Mouse (Mus musculus): ENCODE data around the gene Galntl6. TPM values are rescaled to one million over a fixed set of nuclear protein-coding genes. Genes with fewer than 3 reads are reported as not detected.

Galntl6 gene
- polyA plus RNA-seq, 1 experiment, result not detected

DNA sequence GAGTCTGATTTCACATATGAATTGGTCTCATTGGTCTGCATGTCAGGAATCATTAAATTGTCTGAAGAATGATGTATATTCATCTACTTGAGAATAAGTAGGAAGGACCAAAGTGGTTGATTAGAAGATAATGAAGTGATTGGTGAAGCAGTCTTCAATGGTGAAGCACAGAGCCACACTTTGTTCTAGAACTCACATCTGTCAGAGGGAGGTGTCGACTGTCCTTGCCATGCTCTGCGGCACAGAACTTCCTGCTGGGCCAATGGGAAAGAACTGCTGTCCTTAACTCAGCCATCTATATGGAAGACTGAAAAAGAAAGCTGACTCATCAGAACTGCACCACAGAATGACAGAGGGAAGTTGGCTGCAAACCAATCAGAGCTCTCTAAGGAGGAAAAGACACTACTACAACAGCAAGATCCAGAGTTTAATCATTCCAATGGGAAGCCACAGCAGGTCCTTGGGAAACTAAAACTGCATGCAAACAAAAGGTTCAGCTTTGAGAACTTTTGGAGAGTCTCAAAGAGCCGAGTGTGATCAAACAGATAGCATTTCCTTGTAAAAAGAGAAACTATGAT, 992.0 kb downstream of the Galntl6 start:
- no peak for DNase-seq (ENCODE audit: low read depth in 1 of 2, low spot score in 2 of 2)
- H3K4me3 ChIP-seq (ENCODE audit: extremely low read depth, insufficient read depth, insufficient read length), result no peak overlapping the region
- no peaks in the 10 kb centered on the region for H3K36me3 ChIP-seq (ENCODE audit: control insufficient read depth, insufficient read depth, low read length)
- no peak overlapping the region for H3K27ac ChIP-seq (ENCODE audit: insufficient read depth, low read length)
- no peaks in the 10 kb centered on the region for H3K4me1 ChIP-seq (ENCODE audit: control insufficient read depth, insufficient read depth, insufficient read length)
- 64% methylated on average over 3 of the region's 3 CpGs for WGBS
- H3K27me3 ChIP-seq (ENCODE audit: control insufficient read depth, insufficient read depth, low read length), result no peaks in the 10 kb centered on the region
- no peak for TF ChIP-seq CTCF (IDR thresholded peaks at IDR 0.05; ENCODE audit: extremely low read depth, insufficient read depth, insufficient read length, insufficient replicate concordance)
- no peak for TF ChIP-seq POLR2A (IDR thresholded peaks at IDR 0.05; ENCODE audit: low read depth, low read length)

DNA sequence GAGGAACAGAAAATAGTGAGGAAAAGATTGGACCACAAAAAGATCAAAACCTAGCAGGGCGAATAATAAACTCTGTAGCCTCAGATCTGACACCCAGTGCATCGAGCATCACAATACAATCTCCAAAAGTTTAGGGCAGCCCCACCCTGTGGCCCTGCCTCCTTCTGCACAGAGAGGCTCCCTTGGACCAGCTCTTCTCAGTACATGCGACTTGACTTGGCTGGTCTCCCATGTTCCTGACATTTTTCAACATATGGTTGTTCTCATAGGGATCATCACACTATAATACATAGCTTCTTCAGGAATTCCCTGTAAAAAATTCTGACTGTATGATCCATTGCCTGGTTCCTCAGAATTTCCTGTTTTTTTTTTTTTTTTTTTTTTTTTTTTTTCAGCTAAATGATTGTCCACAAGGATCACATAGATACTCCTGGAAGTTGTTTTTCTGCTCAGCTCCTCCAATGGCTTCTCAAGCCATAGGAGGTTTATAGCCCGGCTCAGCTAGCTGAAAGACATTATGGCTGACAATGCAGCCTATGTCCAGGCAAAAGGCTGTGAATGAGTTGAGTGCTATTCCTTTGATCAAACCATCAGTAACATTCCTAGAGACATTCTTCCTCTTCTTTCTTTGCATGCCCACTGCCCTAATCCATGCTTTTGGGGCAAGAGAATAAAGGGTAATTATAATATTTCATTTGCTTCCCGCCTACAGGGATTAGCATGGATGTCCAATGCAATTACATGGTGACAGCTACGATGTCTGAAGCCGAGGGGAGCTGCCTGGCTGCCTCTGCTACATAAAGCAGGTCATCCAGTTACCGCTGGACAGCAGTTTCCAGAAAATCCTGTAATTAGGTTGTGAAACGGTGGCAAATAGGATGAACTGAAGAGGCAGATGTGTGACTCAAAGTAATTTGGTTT, 993.5 kb downstream of the Galntl6 start:
- no peak overlapping the region for H3K27ac ChIP-seq (ENCODE audit: insufficient read depth, low read length)
- WGBS, result 82% methylated on average over 9 of the region's 9 CpGs
- H3K27me3 ChIP-seq (ENCODE audit: control insufficient read depth, insufficient read depth, low read length), result no peaks in the 10 kb centered on the region
- DNase-seq (ENCODE audit: low read depth in 1 of 2, low spot score in 2 of 2), result no peak
- TF ChIP-seq CTCF (IDR thresholded peaks at IDR 0.05; ENCODE audit: extremely low read depth, insufficient read depth, insufficient read length, insufficient replicate concordance) (no peak), POLR2A (IDR thresholded peaks at IDR 0.05; ENCODE audit: low read depth, low read length) (no peak)
- no peaks in the 10 kb centered on the region for H3K4me1 ChIP-seq (ENCODE audit: control insufficient read depth, insufficient read depth, insufficient read length)
- no peak overlapping the region for H3K4me3 ChIP-seq (ENCODE audit: extremely low read depth, insufficient read depth, insufficient read length)
- H3K36me3 ChIP-seq (ENCODE audit: control insufficient read depth, insufficient read depth, low read length), result no peaks in the 10 kb centered on the region

DNA sequence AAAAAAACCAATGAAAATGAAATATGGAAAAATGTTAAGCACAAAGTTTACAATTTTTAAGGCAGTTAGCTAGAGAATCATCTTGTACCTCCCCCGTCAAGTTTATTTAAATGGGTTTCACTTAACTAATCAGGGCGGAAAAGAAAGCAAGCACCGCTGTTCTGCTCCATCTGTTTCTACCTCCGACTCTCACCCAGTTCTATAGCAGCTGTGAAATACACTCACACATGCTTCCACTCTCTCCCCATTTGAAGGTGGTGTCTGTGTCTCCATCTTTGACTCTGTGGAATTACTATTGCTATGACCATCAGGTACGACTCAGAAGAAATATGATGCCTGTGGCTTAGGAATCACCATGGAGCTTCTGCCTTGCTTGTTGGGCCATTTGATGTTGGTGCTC, 1019.1 kb downstream of the Galntl6 start:
- Histone ChIP-seq H3K4me3 (ENCODE audit: extremely low read depth, insufficient read depth, insufficient read length) (no peak overlapping the region), H3K4me1 (ENCODE audit: control insufficient read depth, insufficient read depth, insufficient read length) (no peaks in the 10 kb centered on the region), H3K27me3 (ENCODE audit: control insufficient read depth, insufficient read depth, low read length) (no peaks in the 10 kb centered on the region), H3K36me3 (ENCODE audit: control insufficient read depth, insufficient read depth, low read length) (no peaks in the 10 kb centered on the region), H3K27ac (ENCODE audit: insufficient read depth, low read length) (no peak overlapping the region)
- WGBS, result 91% methylated on average over 5 of the region's 5 CpGs
- no peak for DNase-seq (ENCODE audit: low read depth in 1 of 2, low spot score in 2 of 2)
- TF ChIP-seq POLR2A (IDR thresholded peaks at IDR 0.05; ENCODE audit: low read depth, low read length) (no peak), CTCF (IDR thresholded peaks at IDR 0.05; ENCODE audit: extremely low read depth, insufficient read depth, insufficient read length, insufficient replicate concordance) (no peak)

DNA sequence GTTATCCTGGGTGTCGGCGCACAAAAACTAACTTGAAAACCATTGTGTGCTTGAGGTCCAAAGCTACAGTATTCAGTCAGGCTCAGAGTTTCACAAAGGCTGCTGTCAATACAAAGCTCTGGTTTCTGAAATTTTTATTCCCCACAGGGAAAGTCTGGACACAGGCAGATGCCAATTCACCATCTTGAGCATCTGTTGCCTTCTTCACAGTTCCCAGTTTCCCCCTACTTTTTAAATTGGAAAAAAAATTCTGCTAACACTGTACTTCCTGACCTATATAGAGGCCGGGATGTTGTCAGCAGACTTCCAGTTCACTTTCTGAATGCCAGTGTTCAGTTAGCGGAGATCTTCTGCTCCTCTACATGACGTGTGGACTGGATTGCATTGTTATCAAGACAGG, 1020.3 kb downstream of the Galntl6 start:
- TF ChIP-seq CTCF (IDR thresholded peaks at IDR 0.05; ENCODE audit: extremely low read depth, insufficient read depth, insufficient read length, insufficient replicate concordance) (no peak), POLR2A (IDR thresholded peaks at IDR 0.05; ENCODE audit: low read depth, low read length) (no peak)
- WGBS, result 82% methylated on average over 5 of the region's 5 CpGs
- Histone ChIP-seq H3K4me1 (ENCODE audit: control insufficient read depth, insufficient read depth, insufficient read length) (no peaks in the 10 kb centered on the region), H3K27me3 (ENCODE audit: control insufficient read depth, insufficient read depth, low read length) (no peaks in the 10 kb centered on the region), H3K4me3 (ENCODE audit: extremely low read depth, insufficient read depth, insufficient read length) (no peak overlapping the region), H3K36me3 (ENCODE audit: control insufficient read depth, insufficient read depth, low read length) (no peaks in the 10 kb centered on the region), H3K27ac (ENCODE audit: insufficient read depth, low read length) (no peak overlapping the region)
- DNase-seq (ENCODE audit: low read depth in 1 of 2, low spot score in 2 of 2), result no peak

DNA sequence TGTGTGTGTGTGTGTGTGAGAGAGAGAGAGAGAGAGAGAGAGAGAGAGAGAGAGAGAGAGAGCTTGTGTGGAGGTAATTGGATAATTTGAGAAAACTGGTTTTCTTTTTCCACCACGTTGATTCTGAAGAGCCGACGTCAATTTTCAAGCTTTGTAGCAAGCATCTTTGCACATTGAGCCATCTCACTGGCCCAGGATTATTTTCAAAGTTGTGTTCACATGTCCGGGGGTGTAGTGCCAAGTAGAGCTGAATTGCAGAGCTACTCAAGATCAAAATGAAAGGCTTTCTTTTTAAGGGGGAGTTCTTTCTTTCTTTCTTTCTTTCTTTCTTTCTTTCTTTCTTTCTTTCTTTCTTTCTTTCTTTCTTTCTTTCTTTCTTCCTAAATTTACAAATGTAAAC, 1022.3 kb downstream of the Galntl6 start:
- WGBS, result 86% methylated on average over 4 of the region's 4 CpGs
- Histone ChIP-seq H3K27ac (ENCODE audit: insufficient read depth, low read length) (no peak overlapping the region), H3K4me3 (ENCODE audit: extremely low read depth, insufficient read depth, insufficient read length) (no peak overlapping the region), H3K36me3 (ENCODE audit: control insufficient read depth, insufficient read depth, low read length) (no peaks in the 10 kb centered on the region), H3K4me1 (ENCODE audit: control insufficient read depth, insufficient read depth, insufficient read length) (no peaks in the 10 kb centered on the region), H3K27me3 (ENCODE audit: control insufficient read depth, insufficient read depth, low read length) (no peaks in the 10 kb centered on the region)
- no peak for DNase-seq (ENCODE audit: low read depth in 1 of 2, low spot score in 2 of 2)
- no peak for TF ChIP-seq POLR2A (IDR thresholded peaks at IDR 0.05; ENCODE audit: low read depth, low read length)
- no peak for TF ChIP-seq CTCF (IDR thresholded peaks at IDR 0.05; ENCODE audit: extremely low read depth, insufficient read depth, insufficient read length, insufficient replicate concordance)

DNA sequence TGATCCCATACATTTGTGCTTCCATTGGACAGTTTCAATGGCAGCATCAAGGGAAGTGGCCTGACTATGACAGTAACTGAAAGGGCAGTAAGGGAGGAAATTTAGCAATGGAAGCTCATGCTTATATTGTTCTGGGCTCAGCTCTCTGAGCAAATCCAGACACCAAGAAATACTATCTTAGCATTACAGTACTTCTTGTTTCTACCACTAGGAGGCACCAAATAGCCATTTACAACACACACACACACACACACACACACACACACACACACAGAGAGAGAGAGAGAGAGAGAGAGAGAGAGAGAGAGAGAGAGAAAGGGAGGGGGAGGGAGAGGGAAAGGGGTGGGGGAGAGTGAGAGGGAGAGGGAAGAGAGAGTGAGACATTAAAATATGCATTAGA, 1023.6 kb downstream of the Galntl6 start:
- H3K4me3 ChIP-seq (ENCODE audit: extremely low read depth, insufficient read depth, insufficient read length), result no peak overlapping the region
- TF ChIP-seq POLR2A (IDR thresholded peaks at IDR 0.05; ENCODE audit: low read depth, low read length) (no peak), CTCF (IDR thresholded peaks at IDR 0.05; ENCODE audit: extremely low read depth, insufficient read depth, insufficient read length, insufficient replicate concordance) (no peak)

DNA sequence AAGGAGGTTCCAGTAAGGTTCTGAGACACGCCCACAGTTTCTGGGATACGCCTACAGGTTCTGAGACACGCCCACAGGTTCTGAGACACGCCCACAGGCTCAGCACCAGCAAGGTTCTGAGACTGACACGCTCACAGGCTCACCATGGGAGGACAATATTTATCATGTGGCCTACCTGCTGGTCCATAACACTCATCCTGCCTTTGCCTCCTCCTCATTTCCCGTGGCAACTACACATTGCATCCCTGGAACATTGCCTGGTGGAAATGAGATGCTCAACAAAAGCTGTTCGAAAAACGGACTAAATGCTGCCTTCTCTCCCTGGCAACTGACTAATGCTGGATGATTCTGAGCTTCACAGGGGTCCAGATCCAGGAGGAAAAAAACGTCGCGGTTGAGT, 1033.0 kb downstream of the Galntl6 start:
- 71% methylated on average over 11 of the region's 11 CpGs for WGBS
- no peak for DNase-seq (ENCODE audit: low read depth in 1 of 2, low spot score in 2 of 2)

More for the DNA sequence above, 1023.6 kb downstream of the Galntl6 start:
- no peaks in the 10 kb centered on the region for H3K36me3 ChIP-seq (ENCODE audit: control insufficient read depth, insufficient read depth, low read length)
- no peaks in the 10 kb centered on the region for H3K27me3 ChIP-seq (ENCODE audit: control insufficient read depth, insufficient read depth, low read length)
- H3K27ac ChIP-seq (ENCODE audit: insufficient read depth, low read length), result no peak overlapping the region
- no peaks in the 10 kb centered on the region for H3K4me1 ChIP-seq (ENCODE audit: control insufficient read depth, insufficient read depth, insufficient read length)
- no peak for DNase-seq (ENCODE audit: low read depth in 1 of 2, low spot score in 2 of 2)

More for the DNA sequence above, 1033.0 kb downstream of the Galntl6 start:
- Histone ChIP-seq H3K4me3 (ENCODE audit: extremely low read depth, insufficient read depth, insufficient read length) (no peak overlapping the region), H3K27me3 (ENCODE audit: control insufficient read depth, insufficient read depth, low read length) (no peaks in the 10 kb centered on the region), H3K27ac (ENCODE audit: insufficient read depth, low read length) (no peak overlapping the region), H3K4me1 (ENCODE audit: control insufficient read depth, insufficient read depth, insufficient read length) (no peaks in the 10 kb centered on the region), H3K36me3 (ENCODE audit: control insufficient read depth, insufficient read depth, low read length) (no peaks in the 10 kb centered on the region)
- TF ChIP-seq POLR2A (IDR thresholded peaks at IDR 0.05; ENCODE audit: low read depth, low read length) (no peak), CTCF (IDR thresholded peaks at IDR 0.05; ENCODE audit: extremely low read depth, insufficient read depth, insufficient read length, insufficient replicate concordance) (no peak)
